Comparison of ENCODE assay signal across 7 mouse cellular contexts in the genomic region with DNA sequence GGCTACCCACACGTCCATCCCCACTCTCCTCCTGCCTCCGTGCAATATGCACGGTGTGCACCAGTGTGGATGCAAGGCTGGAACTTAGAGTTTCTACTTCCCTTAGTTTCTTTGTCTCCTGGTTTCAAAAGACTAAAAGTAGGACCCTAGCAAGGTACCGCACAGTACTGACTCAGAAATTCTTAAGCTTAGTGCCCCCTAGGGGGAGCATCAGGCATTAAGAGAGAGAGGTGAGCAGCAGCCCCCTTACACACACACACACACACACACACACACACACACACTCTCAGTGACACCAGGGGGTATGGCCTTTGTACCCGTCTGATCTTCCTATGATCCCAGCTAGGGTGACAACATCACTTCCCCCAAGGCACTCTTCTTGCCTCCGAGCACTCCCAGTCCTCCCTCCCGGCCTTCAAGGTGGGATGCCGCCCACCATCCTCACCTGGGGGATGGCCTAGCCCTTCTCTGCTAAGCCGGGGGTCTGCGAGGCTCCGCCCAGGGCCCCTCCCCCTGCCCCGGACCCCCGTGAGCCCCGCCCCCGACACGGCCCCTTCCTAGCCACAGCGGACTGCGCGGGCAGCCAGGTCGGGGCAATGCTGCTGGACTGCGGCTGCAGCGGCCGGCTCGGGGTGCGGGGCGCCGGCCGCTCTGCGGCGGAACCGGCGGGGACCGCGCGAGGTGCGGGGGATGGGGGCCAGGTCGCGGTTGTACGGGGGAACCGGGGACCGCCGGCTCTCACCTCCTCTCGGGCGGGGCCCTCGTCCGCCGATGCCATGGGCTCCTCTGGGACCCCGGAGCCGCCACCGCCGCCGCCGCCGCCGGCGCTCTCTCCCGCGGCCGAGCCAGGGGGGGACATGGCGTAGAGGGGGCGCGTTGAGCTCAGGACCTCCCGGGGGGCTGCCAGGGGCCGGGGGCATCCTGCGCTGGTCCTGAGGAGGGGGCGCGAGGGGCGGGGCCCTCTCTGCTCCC. TPM values are rescaled to one million over a fixed set of nuclear protein-coding genes. Genes with fewer than 3 reads are reported as not detected.
DNase-seq lines count a peak whose midpoint lies in the region; ATAC-seq and TF ChIP-seq lines count a peak whose summit lies in the region.

No protein-coding gene starts in this region.

- no peak for TF ChIP-seq POLR2A in small intestine, adult 2 months (IDR thresholded peaks at IDR 0.05; ENCODE audit: low read depth, low read length)

- peak; percentile 8 for DNase-seq in lung, postnatal 10 days
- no peak for DNase-seq in lung, postnatal 25 days (ENCODE audit: low spot score)
- DNase-seq in cerebellum, adult 9-11 months = peak; percentile 86
- DNase-seq in liver, embryonic 13.5 days = no peak
- DNase-seq in urinary bladder, postnatal 10 days (ENCODE audit: low spot score) = no peak

- peak overlapping the region; percentile 69 for H3K4me2 ChIP-seq in liver, embryonic 13.5 days

- no peak for TF ChIP-seq CTCF in small intestine, adult 2 months (IDR thresholded peaks at IDR 0.05; ENCODE audit: extremely low read depth, insufficient read length, insufficient replicate concordance, low read depth, low read length)

- H3K27me3 ChIP-seq in liver, embryonic 13.5 days = peaks cover 93% of the 10 kb centered on the region
- peaks cover 68% of the 10 kb centered on the region for H3K27me3 ChIP-seq in small intestine, adult 2 months (ENCODE audit: control insufficient read depth, insufficient read depth, low read length)

- no peak overlapping the region for H3K27ac ChIP-seq in liver, embryonic 13.5 days
- H3K27ac ChIP-seq in small intestine, adult 2 months (ENCODE audit: insufficient read depth, low read depth, low read length) = no peak overlapping the region

- no peak overlapping the region for H3K9ac ChIP-seq in liver, embryonic 13.5 days

- 4% methylated on average over 49 of the region's 68 CpGs for WGBS in liver, embryonic 13.5 days (ENCODE audit: insufficient replicate concordance)
- 4% methylated on average over 56 of the region's 68 CpGs for WGBS in small intestine, adult 2 months

- H3K36me3 ChIP-seq in liver, embryonic 13.5 days = no peaks in the 10 kb centered on the region
- no peaks in the 10 kb centered on the region for H3K36me3 ChIP-seq in small intestine, adult 2 months (ENCODE audit: control insufficient read depth, insufficient read depth, low read length)

- H3K4me3 ChIP-seq in liver, embryonic 13.5 days (replicated peaks) = peak overlapping the region; percentile 54
- peak overlapping the region; percentile 44 for H3K4me3 ChIP-seq in small intestine, adult 2 months (ENCODE audit: low read depth, low read length)

- ATAC-seq in granulocyte monocyte progenitor cell, adult 5-6 weeks (replicated peaks; ENCODE audit: poor library complexity, severe bottlenecking) = peak; percentile 20; the same call in 1 of the 2 replicates
- ATAC-seq in liver, embryonic 13.5 days (ENCODE audit: low read depth) = peak; percentile 8; the same call in 1 of the 2 replicates

- H3K9me3 ChIP-seq in liver, embryonic 13.5 days (replicated peaks) = no peaks in the 10 kb centered on the region

- H3K4me1 ChIP-seq in liver, embryonic 13.5 days (replicated peaks) = peaks cover 24% of the 10 kb centered on the region
- peaks cover 6% of the 10 kb centered on the region for H3K4me1 ChIP-seq in small intestine, adult 2 months (ENCODE audit: control insufficient read depth, insufficient read depth, insufficient read length, low read length)

RNA-seq across cellular contexts. Expression of a gene that starts 0.7 kb away (rescaled TPM):
- not detected in 2 replicates for total RNA-seq in granulocyte monocyte progenitor cell, adult 5-6 weeks (2014; fragmentation: Nextera tagmentation)
- not detected in 2 replicates for total RNA-seq in granulocyte monocyte progenitor cell, adult 5-6 weeks (2017)
- polyA plus RNA-seq in liver, embryonic 13.5 days (2015; fragmentation: Nextera tagmentation; extraction: Ambion mirVana) = 0.14 and 0.17 TPM in 2 replicates
- 0.53 and 0.94 TPM in 2 replicates for polyA plus RNA-seq in small intestine, adult 2 months (2012; rRNA removed)

RNA-seq across cellular contexts. Expression of a gene that starts 6.7 kb away (rescaled TPM):
- total RNA-seq in granulocyte monocyte progenitor cell, adult 5-6 weeks (2014; fragmentation: Nextera tagmentation) = 4.6 and 7.8 TPM in 2 replicates
- total RNA-seq in granulocyte monocyte progenitor cell, adult 5-6 weeks (2017) = 4.9 and 6.0 TPM in 2 replicates
- 1.4 and 1.6 TPM in 2 replicates for polyA plus RNA-seq in liver, embryonic 13.5 days (2015; fragmentation: Nextera tagmentation; extraction: Ambion mirVana)
- 4.6 and 6.2 TPM in 2 replicates for polyA plus RNA-seq in small intestine, adult 2 months (2012; rRNA removed)

RNA-seq across cellular contexts. Expression of a gene that starts 14.8 kb away (rescaled TPM):
- 88.5 and 124 TPM in 2 replicates for total RNA-seq in granulocyte monocyte progenitor cell, adult 5-6 weeks (2014; fragmentation: Nextera tagmentation)
- total RNA-seq in granulocyte monocyte progenitor cell, adult 5-6 weeks (2017) = 39.3 and 77.1 TPM in 2 replicates
- 58.0 and 58.6 TPM in 2 replicates for polyA plus RNA-seq in liver, embryonic 13.5 days (2015; fragmentation: Nextera tagmentation; extraction: Ambion mirVana)
- 98.2 and 105 TPM in 2 replicates for polyA plus RNA-seq in small intestine, adult 2 months (2012; rRNA removed)

RNA-seq across cellular contexts. Expression of a gene that starts 24.2 kb away (rescaled TPM):
- total RNA-seq in granulocyte monocyte progenitor cell, adult 5-6 weeks (2014; fragmentation: Nextera tagmentation) = 1,977 and 2,073 TPM in 2 replicates
- total RNA-seq in granulocyte monocyte progenitor cell, adult 5-6 weeks (2017) = 2,383 and 2,522 TPM in 2 replicates
- 1,012 and 1,064 TPM in 2 replicates for polyA plus RNA-seq in liver, embryonic 13.5 days (2015; fragmentation: Nextera tagmentation; extraction: Ambion mirVana)
- polyA plus RNA-seq in small intestine, adult 2 months (2012; rRNA removed) = 93.8 and 157 TPM in 2 replicates

RNA-seq across cellular contexts. Expression of a gene that starts 25.6 kb away (rescaled TPM):
- total RNA-seq in granulocyte monocyte progenitor cell, adult 5-6 weeks (2014; fragmentation: Nextera tagmentation) = not detected in 2 replicates
- total RNA-seq in granulocyte monocyte progenitor cell, adult 5-6 weeks (2017) = not detected in 2 replicates
- not detected in 2 replicates for polyA plus RNA-seq in liver, embryonic 13.5 days (2015; fragmentation: Nextera tagmentation; extraction: Ambion mirVana)
- polyA plus RNA-seq in small intestine, adult 2 months (2012; rRNA removed) = 0.04 TPM in 2 replicates

Comparison
In these comparisons a context has a peak if more than half of its experiments do, and no peak if none do; other contexts are left out.
1. DNase-seq: peak in lung, postnatal 10 days (single experiment) and cerebellum, adult 9-11 months (single experiment); none in lung, postnatal 25 days (single experiment), liver, embryonic 13.5 days (single experiment) and urinary bladder, postnatal 10 days (single experiment).